Mouse (Mus musculus) lung, embryonic 15.5 days (tissue): Measurements from ENCODE around the gene Reg4. TPM values are rescaled to one million over a fixed set of nuclear protein-coding genes. Genes with fewer than 3 reads are reported as not detected.
A peak's percentile ranks its signal among the peaks of the same experiment; 100 is the strongest.

Source experiments
- ATAC-seq: fragments of 200-750 bp; cut with Nextera tagmentation; 2 replicates; pipeline ENCODE4 v1.8.0; 2017; ENCODE audit warnings: moderate number of reproducible peaks, borderline replicate concordance; ENCODE audit not compliant: low FRiP score, low TSS enrichment; ENCODE audit errors: extremely low read depth
- H3K27ac ChIP-seq: fragments of 300-500 bp; sonication (generic); 2 replicates; pipeline ENCODE4 v1.5.1; 2015; ENCODE audit warnings: moderate library complexity, mild to moderate bottlenecking, inconsistent platforms
- H3K27me3 ChIP-seq: fragments of 300-500 bp; sonication (generic); 2 replicates; pipeline ENCODE4 v1.6.1; 2015; ENCODE audit warnings: inconsistent platforms
- H3K36me3 ChIP-seq: fragments of 300-500 bp; sonication (generic); 2 replicates; pipeline ENCODE4 v1.6.1; 2015; ENCODE audit warnings: inconsistent platforms
- H3K4me1 ChIP-seq: fragments of 300-500 bp; sonication (generic); 2 replicates; pipeline ENCODE4 v1.6.1; 2015; ENCODE audit warnings: inconsistent platforms
- H3K4me2 ChIP-seq: fragments of 300-500 bp; sonication (generic); 2 replicates; pipeline ENCODE4 v1.6.1; 2015; ENCODE audit warnings: inconsistent platforms, mild to moderate bottlenecking, moderate library complexity
- H3K4me3 ChIP-seq: fragments of 300-500 bp; sonication (generic); 2 replicates; pipeline ENCODE4 v1.5.1; 2015; ENCODE audit warnings: mild to moderate bottlenecking, inconsistent platforms
- H3K9ac ChIP-seq: fragments of 300-500 bp; sonication (generic); 2 replicates; pipeline ENCODE4 v1.6.1; 2015; ENCODE audit warnings: inconsistent platforms
- H3K9me3 ChIP-seq: fragments of 300-500 bp; sonication (generic); 2 replicates; pipeline ENCODE4 v1.6.1; 2016; ENCODE audit warnings: inconsistent platforms
- WGBS: fragments of 180-500 bp; shearing (Covaris S2); methylation state at CpG from one replicate; pipeline ENCODE4 v1.1.7; 2015; 5-methylcytosine and 5-hydroxymethylcytosine counted together
- polyA plus RNA-seq: library from polyadenylated mRNA; unstranded; fragments of >200 nt; fragmentation: Nextera tagmentation; extraction: Ambion mirVana; gene quantifications from 2 replicates; pipeline ENCODE4 v1.2.1, GENCODE M21; 2015

Reg4 gene
- polyA plus RNA-seq, 1 experiment from 2014 or later: not detected

- H3K36me3 ChIP-seq: no peaks in the 10 kb centered on the region
- H3K27me3 ChIP-seq: no peaks in the 10 kb centered on the region
- H3K4me3 ChIP-seq: no peak overlapping the region
- H3K9ac ChIP-seq: no peak overlapping the region
- no peak for ATAC-seq
- H3K4me1 ChIP-seq: no peaks in the 10 kb centered on the region
- H3K27ac ChIP-seq: no peak overlapping the region
- H3K4me2 ChIP-seq: no peak overlapping the region
- H3K9me3 ChIP-seq: no peaks in the 10 kb centered on the region
- 71% methylated on average over 3 of the region's 3 CpGs for WGBS
Measured at GRCm38 (mm10) chr3:98216296-98216695, 5.7 kb upstream of the Reg4 start.

- no peaks in the 10 kb centered on the region for H3K36me3 ChIP-seq
- H3K4me3 ChIP-seq: no peak overlapping the region
- peaks cover 5% of the 10 kb centered on the region for H3K4me1 ChIP-seq
- H3K27me3 ChIP-seq: no peaks in the 10 kb centered on the region
- WGBS: 39% methylated on average over 3 of the region's 3 CpGs
- no peak overlapping the region for H3K9ac ChIP-seq
- no peak overlapping the region for H3K4me2 ChIP-seq
- no peak overlapping the region for H3K27ac ChIP-seq
- ATAC-seq: no peak
- no peaks in the 10 kb centered on the region for H3K9me3 ChIP-seq
Measured at GRCm38 (mm10) chr3:98223263-98223662, 1.3 kb downstream of the Reg4 start.

DNA sequence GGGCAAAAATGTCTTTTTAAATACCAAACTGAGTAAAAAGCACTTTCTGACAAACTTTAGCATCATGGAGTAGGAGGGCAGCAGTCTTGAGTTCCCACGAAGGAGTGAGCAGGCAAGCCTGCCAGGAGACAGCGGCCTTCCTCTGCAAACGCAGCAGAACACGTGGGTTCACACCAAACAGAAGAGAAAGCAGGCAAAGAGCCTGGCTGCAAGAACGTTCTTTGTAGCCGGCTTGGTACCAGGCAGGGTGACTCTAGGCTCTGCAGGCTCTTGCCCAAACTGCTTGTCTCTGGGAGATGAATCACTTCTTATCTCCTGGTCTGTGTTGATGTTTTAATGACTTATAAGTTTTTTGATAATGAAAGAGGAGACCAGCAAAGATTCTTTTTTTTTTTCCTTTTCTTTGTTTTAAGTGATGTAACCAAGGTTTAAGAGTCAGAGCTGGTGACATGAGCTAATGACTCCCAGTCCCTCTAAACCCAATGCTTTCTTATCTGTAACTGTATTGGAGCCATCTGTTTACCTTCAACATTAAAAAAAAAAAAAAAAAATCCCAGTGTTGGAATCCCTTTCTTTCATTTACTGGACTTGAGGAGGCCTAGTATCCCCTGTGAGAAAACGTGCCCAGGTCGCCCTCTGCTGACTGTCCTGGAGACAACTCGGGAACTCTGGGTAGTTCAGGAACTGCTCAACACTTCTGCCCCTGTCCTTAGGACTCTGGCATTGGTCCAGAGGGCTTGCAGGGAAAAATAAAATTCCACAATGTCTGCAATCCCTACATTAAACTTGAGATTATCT is 2.0 kb downstream of the Reg4 start:
- Histone ChIP-seq H3K4me3 (no peak overlapping the region), H3K27me3 (no peaks in the 10 kb centered on the region), H3K4me2 (no peak overlapping the region), H3K36me3 (no peaks in the 10 kb centered on the region), H3K9ac (no peak overlapping the region), H3K27ac (no peak overlapping the region), H3K4me1 (peaks cover 5% of the 10 kb centered on the region), H3K9me3 (no peaks in the 10 kb centered on the region)
- 7% methylated on average over 9 of the region's 9 CpGs for WGBS
- ATAC-seq: peak; percentile 70; the same call in 1 of the 2 replicates

GRCm38 (mm10) chr3:98224975-98225374 is 3.0 kb downstream of the Reg4 start:
- H3K4me2 ChIP-seq: no peak overlapping the region
- H3K27me3 ChIP-seq: no peaks in the 10 kb centered on the region
- H3K27ac ChIP-seq: no peak overlapping the region
- no peak overlapping the region for H3K4me3 ChIP-seq
- H3K9ac ChIP-seq: no peak overlapping the region
- H3K9me3 ChIP-seq: no peaks in the 10 kb centered on the region
- H3K36me3 ChIP-seq: no peaks in the 10 kb centered on the region
- 85% methylated on average over 7 of the region's 7 CpGs for WGBS
- peaks cover 5% of the 10 kb centered on the region for H3K4me1 ChIP-seq
- no peak for ATAC-seq

DNA sequence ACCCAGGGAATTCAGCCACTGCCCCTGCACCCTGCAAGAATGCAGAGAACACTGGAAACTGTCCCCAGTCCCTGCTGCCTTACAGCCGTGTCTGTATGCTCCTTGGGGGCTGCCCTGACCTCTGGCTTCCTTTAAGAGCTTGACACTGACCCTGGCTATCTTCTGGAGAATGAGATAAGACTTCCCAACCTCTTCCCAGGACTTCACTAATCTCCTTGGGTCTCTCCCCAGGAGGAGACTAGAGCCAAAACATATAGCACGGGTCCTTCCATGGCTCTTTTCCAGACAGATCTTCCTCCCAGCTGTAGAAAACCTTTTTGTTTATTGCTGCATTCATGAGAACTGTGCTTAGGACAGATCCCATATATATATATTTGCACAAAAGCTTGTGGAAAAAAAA is 3.8 kb downstream of the Reg4 start:
- no peak for ATAC-seq
- Histone ChIP-seq H3K27me3 (no peaks in the 10 kb centered on the region), H3K36me3 (no peaks in the 10 kb centered on the region), H3K4me1 (peaks cover 5% of the 10 kb centered on the region), H3K9ac (no peak overlapping the region), H3K4me3 (no peak overlapping the region), H3K4me2 (no peak overlapping the region), H3K27ac (no peak overlapping the region), H3K9me3 (no peaks in the 10 kb centered on the region)
- 21% methylated on average over 2 of the region's 2 CpGs for WGBS

DNA sequence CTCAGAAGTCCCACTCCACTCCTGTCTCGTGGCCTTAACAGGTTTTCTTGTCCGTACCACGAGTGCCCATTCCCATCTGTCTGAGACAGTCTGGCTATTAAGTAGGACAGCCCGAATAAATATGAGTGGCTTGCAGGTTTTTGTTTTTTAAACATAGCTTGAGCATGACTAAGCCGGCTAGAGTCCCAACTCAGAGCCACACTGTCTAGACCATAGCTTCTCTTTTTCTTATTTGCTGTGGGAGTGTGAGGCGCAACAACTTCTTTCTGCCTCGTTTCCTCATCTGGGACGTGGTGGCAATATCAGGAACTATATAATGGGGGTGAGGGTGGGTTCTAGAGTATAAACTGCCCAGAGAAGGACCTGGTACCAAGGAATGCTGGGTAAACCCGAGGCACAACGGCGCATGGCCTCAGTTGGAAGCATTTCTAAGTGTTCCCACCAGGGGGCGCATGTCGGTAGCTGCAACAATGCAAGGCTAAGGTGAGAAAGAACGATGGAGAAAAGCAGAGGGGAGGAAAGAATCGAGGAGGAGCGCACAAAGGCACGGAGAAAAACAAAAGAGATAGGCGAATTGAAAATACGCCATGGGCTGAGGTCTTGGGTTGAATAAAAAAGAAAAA is 5.1 kb downstream of the Reg4 start:
- Histone ChIP-seq H3K4me1 (peaks cover 5% of the 10 kb centered on the region), H3K27me3 (no peaks in the 10 kb centered on the region), H3K9me3 (no peaks in the 10 kb centered on the region), H3K27ac (no peak overlapping the region), H3K4me2 (no peak overlapping the region), H3K4me3 (no peak overlapping the region), H3K36me3 (no peaks in the 10 kb centered on the region), H3K9ac (no peak overlapping the region)
- 31% methylated on average over 19 of the region's 19 CpGs for WGBS
- no peak for ATAC-seq

- ATAC-seq: no peak
- peaks cover 5% of the 10 kb centered on the region for H3K4me1 ChIP-seq
- 65% methylated on average over 3 of the region's 3 CpGs for WGBS
- H3K36me3 ChIP-seq: no peaks in the 10 kb centered on the region
- H3K27ac ChIP-seq: no peak overlapping the region
- H3K4me3 ChIP-seq: no peak overlapping the region
- no peaks in the 10 kb centered on the region for H3K27me3 ChIP-seq
- no peak overlapping the region for H3K4me2 ChIP-seq
- H3K9ac ChIP-seq: no peak overlapping the region
- no peaks in the 10 kb centered on the region for H3K9me3 ChIP-seq
Measured at GRCm38 (mm10) chr3:98227763-98228162, 5.8 kb downstream of the Reg4 start.

- 48% methylated on average over 7 of the region's 7 CpGs for WGBS
- Histone ChIP-seq H3K9me3 (no peaks in the 10 kb centered on the region), H3K36me3 (no peaks in the 10 kb centered on the region), H3K9ac (no peak overlapping the region), H3K4me2 (no peak overlapping the region), H3K4me3 (no peak overlapping the region), H3K27ac (no peak overlapping the region), H3K4me1 (no peaks in the 10 kb centered on the region; the same call in 1 of the 2 replicates), H3K27me3 (no peaks in the 10 kb centered on the region)
- ATAC-seq: no peak
Measured at GRCm38 (mm10) chr3:98229943-98230342, 8.0 kb downstream of the Reg4 start.

- no peak overlapping the region for H3K27ac ChIP-seq
- H3K9ac ChIP-seq: no peak overlapping the region
- H3K4me3 ChIP-seq: no peak overlapping the region
- no peaks in the 10 kb centered on the region for H3K9me3 ChIP-seq
- no peak for ATAC-seq
- no peak overlapping the region for H3K4me2 ChIP-seq
- no peaks in the 10 kb centered on the region for H3K36me3 ChIP-seq
- no peaks in the 10 kb centered on the region; the same call in 1 of the 2 replicates for H3K4me1 ChIP-seq
- H3K27me3 ChIP-seq: no peaks in the 10 kb centered on the region
Measured at GRCm38 (mm10) chr3:98233504-98233903, 11.5 kb downstream of the Reg4 start.

GRCm38 (mm10) chr3:98236266-98236665 is 14.3 kb downstream of the Reg4 start:
- Histone ChIP-seq H3K4me3 (no peak overlapping the region), H3K36me3 (no peaks in the 10 kb centered on the region), H3K27ac (no peak overlapping the region), H3K4me1 (no peaks in the 10 kb centered on the region), H3K9me3 (no peaks in the 10 kb centered on the region), H3K4me2 (no peak overlapping the region), H3K9ac (no peak overlapping the region), H3K27me3 (no peaks in the 10 kb centered on the region)
- WGBS: 56% methylated on average over 6 of the region's 6 CpGs
- ATAC-seq: no peak

- no peaks in the 10 kb centered on the region for H3K9me3 ChIP-seq
- no peak overlapping the region for H3K9ac ChIP-seq
- H3K4me1 ChIP-seq: no peaks in the 10 kb centered on the region
- H3K36me3 ChIP-seq: no peaks in the 10 kb centered on the region
- H3K4me2 ChIP-seq: no peak overlapping the region
- no peak for ATAC-seq
- H3K4me3 ChIP-seq: no peak overlapping the region
- H3K27me3 ChIP-seq: no peaks in the 10 kb centered on the region
- no peak overlapping the region for H3K27ac ChIP-seq
- 72% methylated on average over 5 of the region's 5 CpGs for WGBS
Measured at GRCm38 (mm10) chr3:98237240-98237639, 15.3 kb downstream of the Reg4 start.

GRCm38 (mm10) chr3:98238150-98238549 is 16.2 kb downstream of the Reg4 start:
- Histone ChIP-seq H3K27me3 (no peaks in the 10 kb centered on the region), H3K4me2 (no peak overlapping the region), H3K9me3 (no peaks in the 10 kb centered on the region), H3K4me1 (no peaks in the 10 kb centered on the region), H3K4me3 (no peak overlapping the region), H3K27ac (no peak overlapping the region), H3K36me3 (no peaks in the 10 kb centered on the region), H3K9ac (no peak overlapping the region)
- WGBS: 88% methylated on average over 3 of the region's 3 CpGs
- ATAC-seq: no peak
